Mouse (Mus musculus) MEL (cell line): ENCODE results near the gene Ryr2.

ENCODE experiments used
- ETS1 ChIP-seq: IDR thresholded peaks from 2 replicates; pipeline ENCODE4 v1.6.1; 2012; ENCODE audit warnings: low read depth, mild to moderate bottlenecking, inconsistent platforms, low read length, improper control_type of control experiment, moderate library complexity
- JUND ChIP-seq: IDR thresholded peaks from 2 replicates; pipeline ENCODE4 v1.6.1; 2011; ENCODE audit warnings: low read depth, mild to moderate bottlenecking, improper control_type of control experiment, low read length
- POLR2A ChIP-seq, 2 experiments: IDR thresholded peaks; 2 replicates each; pipeline ENCODE4 v1.6.1; 2011 to 2012; ENCODE audit warnings: low read length in 2 of 2, mild to moderate bottlenecking in 2 of 2, control low read depth in 1 of 2, improper control_type of control experiment in 1 of 2, low read depth in 1 of 2, moderate library complexity in 1 of 2; ENCODE audit not compliant: control insufficient read depth in 1 of 2, insufficient read depth in 1 of 2, poor library complexity in 1 of 2
- TCF12 ChIP-seq: IDR thresholded peaks from 2 replicates; pipeline ENCODE4 v1.6.1; 2014; ENCODE audit warnings: low read depth, mild to moderate bottlenecking, inconsistent platforms, low read length, improper control_type of control experiment, moderate library complexity
- USF1 ChIP-seq: IDR thresholded peaks from 2 replicates; pipeline ENCODE4 v1.6.1; 2014; ENCODE audit warnings: low read depth, mild to moderate bottlenecking, inconsistent platforms, low read length, improper control_type of control experiment, moderate library complexity

GRCm38 (mm10) chr13:11595431-11595830 is 511.3 kb downstream of the Ryr2 start:
- no peak for TF ChIP-seq POLR2A (IDR thresholded peaks at IDR 0.05; ENCODE audit: control insufficient read depth in 1 of 2, insufficient read depth in 1 of 2, low read depth in 1 of 2, low read length in 2 of 2, poor library complexity in 1 of 2)
- TF ChIP-seq USF1: no peak
- TF ChIP-seq TCF12: no peak
- no peak for TF ChIP-seq ETS1
- TF ChIP-seq JUND: no peak
